Mouse (Mus musculus): Measurements from ENCODE around the gene Riox1. TPM values are rescaled to one million over a fixed set of nuclear protein-coding genes. Genes with fewer than 3 reads are reported as not detected.

Riox1 gene
- polyA plus RNA-seq, 1 experiment: 8.9 TPM

DNA sequence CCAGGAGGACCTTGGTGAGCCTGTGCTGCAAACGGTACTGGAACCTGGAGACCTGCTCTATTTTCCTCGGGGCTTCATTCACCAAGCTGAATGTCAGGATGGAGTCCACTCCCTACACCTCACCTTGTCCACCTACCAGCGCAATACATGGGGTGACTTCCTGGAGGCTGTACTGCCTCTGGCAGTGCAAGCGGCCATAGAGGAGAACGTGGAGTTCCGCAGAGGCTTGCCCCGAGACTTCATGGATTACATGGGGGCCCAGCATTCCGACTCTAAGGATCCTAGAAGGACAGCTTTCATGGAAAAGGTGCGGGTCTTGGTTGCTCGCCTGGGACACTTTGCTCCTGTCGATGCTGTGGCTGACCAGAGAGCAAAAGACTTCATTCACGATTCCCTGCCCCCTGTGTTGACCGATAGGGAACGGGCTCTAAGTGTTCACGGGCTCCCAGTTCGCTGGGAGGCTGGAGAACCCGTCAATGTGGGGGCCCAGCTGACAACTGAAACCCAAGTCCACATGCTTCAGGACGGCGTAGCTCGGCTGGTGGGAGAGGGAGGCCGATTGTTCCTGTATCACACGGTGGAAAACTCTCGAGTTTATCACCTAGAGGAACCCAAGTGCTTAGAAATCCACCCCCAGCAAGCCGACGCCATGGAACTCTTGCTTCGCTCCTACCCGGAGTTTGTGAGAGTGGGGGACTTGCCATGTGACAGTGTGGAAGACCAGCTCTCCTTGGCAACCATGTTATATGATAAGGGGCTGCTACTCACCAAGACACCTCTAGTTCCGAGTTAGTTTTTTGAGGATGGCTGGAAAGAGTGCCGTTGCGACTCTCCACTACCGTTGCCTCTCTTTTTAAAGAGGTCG, 1.5 kb downstream of the Riox1 start:
- WGBS: 60% methylated on average over 32 of the region's 32 CpGs
- H3K27ac ChIP-seq (ENCODE audit: insufficient read depth, low read length): no peak overlapping the region
- H3K4me3 ChIP-seq (replicated peaks; ENCODE audit: insufficient read depth, low read depth, low read length): peak overlapping the region; percentile 71
- TF ChIP-seq POLR2A (IDR thresholded peaks at IDR 0.05; ENCODE audit: borderline replicate concordance, insufficient read depth, low read length) (no peak), CTCF (IDR thresholded peaks at IDR 0.05; ENCODE audit: borderline replicate concordance, insufficient read depth, low read depth, low read length) (no peak)
- no peaks in the 10 kb centered on the region; the same call in 1 of the 2 replicates for H3K4me1 ChIP-seq (ENCODE audit: control insufficient read depth, insufficient read depth, low read length)
- no peaks in the 10 kb centered on the region for H3K27me3 ChIP-seq (ENCODE audit: control insufficient read depth, insufficient read depth, low read length)
- peak in 1 of 2 experiments; percentile 9 for DNase-seq

GRCm38 (mm10) chr12:83958278-83958677, 7.9 kb downstream of the Riox1 start:
- DNase-seq: no peak
- WGBS: 79% methylated on average over 9 of the region's 9 CpGs
- Histone ChIP-seq H3K27ac (ENCODE audit: insufficient read depth, low read length) (no peak overlapping the region), H3K4me3 (replicated peaks; ENCODE audit: insufficient read depth, low read depth, low read length) (no peak overlapping the region), H3K27me3 (ENCODE audit: control insufficient read depth, insufficient read depth, low read length) (no peaks in the 10 kb centered on the region), H3K4me1 (ENCODE audit: control insufficient read depth, insufficient read depth, low read length) (peaks cover 3% of the 10 kb centered on the region)
- TF ChIP-seq POLR2A (IDR thresholded peaks at IDR 0.05; ENCODE audit: borderline replicate concordance, insufficient read depth, low read length): no peak
- no peak for TF ChIP-seq CTCF (IDR thresholded peaks at IDR 0.05; ENCODE audit: borderline replicate concordance, insufficient read depth, low read depth, low read length)

GRCm38 (mm10) chr12:83965235-83965634, 14.8 kb downstream of the Riox1 start:
- TF ChIP-seq POLR2A (IDR thresholded peaks at IDR 0.05; ENCODE audit: borderline replicate concordance, insufficient read depth, low read length) (no peak), CTCF (IDR thresholded peaks at IDR 0.05; ENCODE audit: borderline replicate concordance, insufficient read depth, low read depth, low read length) (no peak)
- no peak overlapping the region for H3K4me3 ChIP-seq (replicated peaks; ENCODE audit: insufficient read depth, low read depth, low read length)
- H3K4me1 ChIP-seq (ENCODE audit: control insufficient read depth, insufficient read depth, low read length): no peaks in the 10 kb centered on the region
- no peak for DNase-seq
- no peaks in the 10 kb centered on the region for H3K27me3 ChIP-seq (ENCODE audit: control insufficient read depth, insufficient read depth, low read length)
- WGBS: 87% methylated on average over 7 of the region's 7 CpGs
- no peak overlapping the region for H3K27ac ChIP-seq (ENCODE audit: insufficient read depth, low read length)

GRCm38 (mm10) chr12:83972117-83972516, 21.7 kb downstream of the Riox1 start:
- no peaks in the 10 kb centered on the region for H3K4me1 ChIP-seq (ENCODE audit: control insufficient read depth, insufficient read depth, low read length)
- DNase-seq: no peak
- H3K27ac ChIP-seq (ENCODE audit: insufficient read depth, low read length): no peak overlapping the region
- WGBS: 84% methylated on average over 2 of the region's 2 CpGs
- H3K27me3 ChIP-seq (ENCODE audit: control insufficient read depth, insufficient read depth, low read length): no peaks in the 10 kb centered on the region
- TF ChIP-seq CTCF (IDR thresholded peaks at IDR 0.05; ENCODE audit: borderline replicate concordance, insufficient read depth, low read depth, low read length) (peak; percentile 7; the same call in 1 of the 2 replicates), POLR2A (IDR thresholded peaks at IDR 0.05; ENCODE audit: borderline replicate concordance, insufficient read depth, low read length) (no peak)
- H3K4me3 ChIP-seq (replicated peaks; ENCODE audit: insufficient read depth, low read depth, low read length): no peak overlapping the region

DNA sequence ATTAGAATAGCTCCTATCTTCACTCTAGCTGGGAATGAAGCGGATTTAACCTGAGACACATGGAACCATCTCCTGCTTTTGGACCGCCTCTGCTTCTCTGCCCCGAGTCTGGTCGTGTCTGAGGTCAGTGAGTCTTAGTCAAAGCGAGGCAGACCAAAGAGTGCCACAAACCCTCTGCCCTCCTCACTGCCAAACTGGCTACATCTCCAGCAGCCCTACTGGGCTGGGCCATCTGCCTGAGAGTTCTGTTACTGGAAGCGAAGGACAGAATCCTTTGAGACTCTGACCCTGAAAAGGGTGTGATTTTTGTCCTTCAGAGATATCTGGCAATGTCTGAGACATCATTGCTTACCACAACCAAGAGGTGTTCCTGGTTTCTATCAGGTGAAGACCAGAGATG, 28.5 kb downstream of the Riox1 start:
- no peaks in the 10 kb centered on the region for H3K27me3 ChIP-seq (ENCODE audit: control insufficient read depth, insufficient read depth, low read length)
- peaks cover 13% of the 10 kb centered on the region for H3K4me1 ChIP-seq (ENCODE audit: control insufficient read depth, insufficient read depth, low read length)
- TF ChIP-seq CTCF (IDR thresholded peaks at IDR 0.05; ENCODE audit: borderline replicate concordance, insufficient read depth, low read depth, low read length) (no peak), POLR2A (IDR thresholded peaks at IDR 0.05; ENCODE audit: borderline replicate concordance, insufficient read depth, low read length) (0 out of 2 replicates have a peak, but pooled peaks have one; percentile 24)
- 8% methylated on average over 6 of the region's 6 CpGs for WGBS
- H3K27ac ChIP-seq (ENCODE audit: insufficient read depth, low read length): no peak overlapping the region
- peak; percentile 74 to 85 for DNase-seq
- H3K4me3 ChIP-seq (replicated peaks; ENCODE audit: insufficient read depth, low read depth, low read length): no peak overlapping the region

GRCm38 (mm10) chr12:83981615-83982014, 31.2 kb downstream of the Riox1 start:
- DNase-seq: no peak
- no peak overlapping the region for H3K27ac ChIP-seq (ENCODE audit: insufficient read depth, low read length)
- no peaks in the 10 kb centered on the region for H3K27me3 ChIP-seq (ENCODE audit: control insufficient read depth, insufficient read depth, low read length)
- no peak for TF ChIP-seq CTCF (IDR thresholded peaks at IDR 0.05; ENCODE audit: borderline replicate concordance, insufficient read depth, low read depth, low read length)
- TF ChIP-seq POLR2A (IDR thresholded peaks at IDR 0.05; ENCODE audit: borderline replicate concordance, insufficient read depth, low read length): no peak
- WGBS: 96% methylated on average over 4 of the region's 4 CpGs
- H3K4me3 ChIP-seq (replicated peaks; ENCODE audit: insufficient read depth, low read depth, low read length): no peak overlapping the region
- H3K4me1 ChIP-seq (ENCODE audit: control insufficient read depth, insufficient read depth, low read length): peaks cover 13% of the 10 kb centered on the region

GRCm38 (mm10) chr12:83984752-83985151, 34.3 kb downstream of the Riox1 start, which contains the start of gene Heatr4:
Gene Heatr4, minus strand, starts transcription at chr12:83984852.
- H3K27me3 ChIP-seq (ENCODE audit: control insufficient read depth, insufficient read depth, low read length): no peaks in the 10 kb centered on the region
- no peak for TF ChIP-seq CTCF (IDR thresholded peaks at IDR 0.05; ENCODE audit: borderline replicate concordance, insufficient read depth, low read depth, low read length)
- no peak for TF ChIP-seq POLR2A (IDR thresholded peaks at IDR 0.05; ENCODE audit: borderline replicate concordance, insufficient read depth, low read length)
- WGBS: 90% methylated on average over 4 of the region's 4 CpGs
- H3K27ac ChIP-seq (ENCODE audit: insufficient read depth, low read length): no peak within 1 kb of the TSS
- DNase-seq: no peak
- H3K4me1 ChIP-seq (ENCODE audit: control insufficient read depth, insufficient read depth, low read length): no peaks in the 10 kb centered on the region
- H3K4me3 ChIP-seq (replicated peaks; ENCODE audit: insufficient read depth, low read depth, low read length): no peak within 1 kb of the TSS

DNA sequence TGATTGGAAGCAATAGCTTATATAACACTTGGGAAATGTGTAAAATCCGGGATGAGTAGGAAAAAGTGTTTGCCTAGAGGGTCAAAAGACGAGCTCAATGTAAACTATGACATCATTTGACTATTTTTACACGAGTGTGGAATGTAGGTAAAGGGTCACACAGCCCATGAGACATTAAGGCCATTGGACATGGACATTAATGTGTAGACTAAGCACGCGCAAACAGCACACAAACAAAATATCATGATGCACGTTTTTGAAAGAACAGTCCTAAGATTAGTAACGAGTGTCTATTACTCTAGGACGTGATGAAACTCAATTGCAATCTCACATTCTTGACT, 36.8 kb downstream of the Riox1 start:
- TF ChIP-seq POLR2A (IDR thresholded peaks at IDR 0.05; ENCODE audit: borderline replicate concordance, insufficient read depth, low read length): no peak
- TF ChIP-seq CTCF (IDR thresholded peaks at IDR 0.05; ENCODE audit: borderline replicate concordance, insufficient read depth, low read depth, low read length): no peak
- Histone ChIP-seq H3K4me1 (ENCODE audit: control insufficient read depth, insufficient read depth, low read length) (no peaks in the 10 kb centered on the region), H3K4me3 (replicated peaks; ENCODE audit: insufficient read depth, low read depth, low read length) (peak overlapping the region; percentile 89), H3K27ac (ENCODE audit: insufficient read depth, low read length) (no peak overlapping the region; the same call in 1 of the 2 replicates), H3K27me3 (ENCODE audit: control insufficient read depth, insufficient read depth, low read length) (no peaks in the 10 kb centered on the region)
- 32% methylated on average over 8 of the region's 8 CpGs for WGBS
- DNase-seq: no peak

Measured in cerebellum, adult 2 months (tissue).